Comparison of ENCODE assay signal across 9 mouse cellular contexts in the genomic region with DNA sequence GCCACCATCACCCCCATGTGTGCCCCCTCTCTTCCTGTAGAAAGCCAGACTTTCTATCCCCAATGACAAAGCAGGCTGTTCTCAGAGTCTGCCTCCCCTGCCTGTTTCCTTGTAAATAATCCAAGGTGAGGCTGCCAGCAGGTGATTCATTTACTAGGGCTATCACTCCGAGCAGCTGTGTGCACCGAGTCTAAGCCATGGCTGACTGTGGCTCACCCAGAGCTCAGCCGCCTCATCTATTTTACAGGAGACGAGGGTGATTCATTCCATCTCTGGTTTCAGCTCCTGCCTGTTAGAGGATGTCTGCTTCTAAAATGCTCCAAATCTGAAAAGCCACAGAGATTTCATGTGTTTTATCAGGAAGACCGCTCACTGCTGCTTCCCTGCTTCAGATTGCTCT.
DNase-seq lines count a peak whose midpoint lies in the region; ATAC-seq lines count a peak whose summit lies in the region.
"Had no signal": no experiment of that assay in that cellular context is flagged by ENCODE, and none has a peak within 500 bp of the region (broad histone marks: within the 10 kb centered on the region; RNA-seq: fewer than 3 reads in every experiment).

No protein-coding gene starts in this region.

- DNase-seq in frontal cortex, postnatal 10 days (ENCODE audit: low spot score in 2 of 2) = no peak
- DNase-seq in 3T3-L1 (ENCODE audit: low read depth, low spot score) = peak; percentile 75
- DNase-seq in fibroblast of lung, adult 2 months (ENCODE audit: low read depth) = peak; percentile 87
- DNase-seq in kidney, postnatal 25 days = peak; percentile 63 to 68
- no peak for DNase-seq in spleen, adult 18-20 months
- DNase-seq in thymus, postnatal 36 days = no peak
- no peak for DNase-seq in heart, postnatal 4 days
- DNase-seq: lung, embryonic 14.5 days had no signal

- ATAC-seq in frontal cortex, adult (ENCODE audit: low TSS enrichment) = peak; percentile 87

Comparison
In these comparisons a context has a peak if more than half of its experiments do, and no peak if none do; other contexts are left out.
1. DNase-seq: peak in 3T3-L1 (single experiment), fibroblast of lung, adult 2 months (single experiment) and kidney, postnatal 25 days (2 of 2); none in frontal cortex, postnatal 10 days (0 of 2), spleen, adult 18-20 months (0 of 2), thymus, postnatal 36 days (0 of 2) and heart, postnatal 4 days (single experiment).